Mouse (Mus musculus) layer of hippocampus, postnatal 14 days (tissue): Measurements from ENCODE around the gene Gm6465. TPM values are rescaled to one million over a fixed set of nuclear protein-coding genes. Genes with fewer than 3 reads are reported as not detected.
"Not testable (repeated sequence)": the region's sequence is repeated elsewhere in the genome, so short reads cannot be mapped to it uniquely, and the experiment has no call there.

Experiments used
- DNase-seq, 2 experiments: peaks; one replicate each; pipeline ENCODE4 v3.0.0; 2021 to 2022; ENCODE audit warnings: low spot score in 2 of 2, mixed read lengths in 1 of 2
- long read RNA-seq, 2 experiments: library from polyadenylated mRNA; stranded (forward); transcript quantifications; one replicate each; pipeline ENCODE4 v2.0.0; 2021
- total RNA-seq, 2 experiments: library from RNA; stranded (reverse); gene quantifications; 2 replicates each; pipeline ENCODE4 v1.2.3; 2021

Gm6465 gene
- not detected for total RNA-seq
- long read RNA-seq, experiment 1 = 0 reads
- long read RNA-seq, experiment 2 = 0 reads

DNA sequence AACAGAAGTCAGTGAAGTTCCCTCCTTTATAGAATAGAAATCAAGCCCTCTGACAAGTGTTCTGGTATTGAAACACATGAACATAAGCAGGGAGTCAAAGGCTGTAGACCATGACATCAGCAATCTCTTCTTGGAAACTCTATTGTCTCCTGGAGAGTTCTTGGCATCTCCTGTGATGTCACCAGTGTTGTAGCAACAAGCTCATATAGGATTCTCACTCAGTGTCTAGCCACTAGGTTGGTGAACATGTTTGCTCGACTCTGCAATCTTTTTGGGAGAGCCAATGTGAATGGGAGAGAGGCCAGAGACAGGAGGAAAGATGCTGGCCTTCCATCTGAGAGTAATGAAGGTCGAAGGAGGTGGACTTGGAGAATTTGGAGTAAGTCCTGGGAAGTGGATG, at the start of gene Gm6465:
TSS of gene Gm6465 (plus strand) at position 301 of the 400 bp plus-strand sequence.
- DNase-seq = not testable (repeated sequence)

DNA sequence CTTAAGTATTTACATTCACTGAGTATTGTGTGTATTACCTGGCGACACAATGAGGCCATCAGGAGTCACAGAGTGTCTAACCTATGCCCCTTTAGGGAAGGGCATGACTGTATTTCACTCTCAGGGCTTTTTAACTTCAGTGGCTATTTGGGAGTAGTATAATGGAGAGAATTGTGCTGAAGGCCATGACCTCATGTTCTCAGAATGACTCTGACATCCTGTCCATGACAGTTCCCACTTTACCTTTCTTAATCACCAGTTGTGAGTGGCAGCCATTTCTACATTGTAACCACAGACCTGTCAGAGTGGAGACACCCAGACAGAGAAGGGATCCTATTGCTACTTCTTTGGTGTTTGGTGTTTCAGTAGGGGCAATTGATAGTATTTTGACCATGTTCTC, 485 bp downstream of the Gm6465 start:
- DNase-seq = not testable (repeated sequence)

GRCm38 (mm10) chr5:11857909-11858308, 12.6 kb downstream of the Gm6465 start:
- not testable (repeated sequence) for DNase-seq

Other genes with a start within 250 kb of the Gm6465 start
- gene Gm8922, start 163.6 kb upstream of the Gm6465 start, total RNA-seq = not detected
- gene Gm8926, start 75.0 kb upstream of the Gm6465 start, total RNA-seq = not detected
- gene 4933402N22Rik, start 72.5 kb downstream of the Gm6465 start, total RNA-seq = not detected